Mouse (Mus musculus): ENCODE results near the gene Pax3.

DNA sequence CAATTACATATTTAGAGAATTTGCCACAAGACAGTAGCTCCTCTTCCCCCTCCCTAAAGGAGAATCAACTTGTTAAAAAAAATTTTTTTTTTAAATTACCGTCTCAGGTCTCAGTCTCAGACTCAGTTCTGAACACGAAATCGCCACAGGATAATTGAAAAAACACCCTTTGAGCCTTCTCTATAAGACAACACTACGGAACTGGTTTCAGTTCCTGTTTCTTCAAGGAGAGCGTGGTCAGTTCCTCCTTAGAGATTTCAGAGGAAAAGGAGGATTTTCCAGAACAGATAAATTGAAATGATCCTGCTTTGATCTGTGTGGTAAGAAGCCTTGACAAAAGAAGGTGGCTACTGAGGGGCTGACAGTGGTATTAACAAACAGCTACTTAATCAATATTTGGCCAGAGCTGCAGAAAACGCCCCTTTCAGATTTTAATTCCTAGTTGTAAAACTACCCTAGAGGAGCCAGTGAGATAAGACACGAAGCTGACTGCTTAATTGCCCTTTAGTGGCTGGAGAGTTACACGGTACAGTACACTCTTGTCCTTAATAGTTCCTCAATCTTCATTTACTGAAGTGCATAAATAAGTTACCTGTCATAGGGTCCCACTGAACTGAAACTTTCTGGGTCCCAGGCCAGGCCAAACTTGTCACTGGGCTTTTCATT, 9.7 kb downstream of the Pax3 start:
- no peak for TF ChIP-seq GATA1 (IDR thresholded peaks at IDR 0.05; ENCODE audit: low read length)
- TF ChIP-seq TAL1 (IDR thresholded peaks at IDR 0.05; ENCODE audit: low read length): no peak
